Mouse (Mus musculus): ENCODE measurements around the gene Thap4.

- TF ChIP-seq POLR2A (IDR thresholded peaks at IDR 0.05; ENCODE audit: low read depth, low read length) (no peak), CTCF (IDR thresholded peaks at IDR 0.05; ENCODE audit: borderline replicate concordance, insufficient read depth, low read length) (no peak)
Measured at GRCm38 (mm10) chr1:93748539-93748938, 6.1 kb downstream of the Thap4 start.
